Mouse (Mus musculus): Measurements from ENCODE around the gene Glipr2. TPM values are rescaled to one million over a fixed set of nuclear protein-coding genes. Genes with fewer than 3 reads are reported as not detected.

Glipr2 gene
- total RNA-seq (2023; ENCODE audit: inconsistent age) = 9.5 to 12.4 TPM (median 10.6 TPM) in 4 replicates

GRCm38 (mm10) chr4:43957292-43957845, at the start of gene Glipr2:
Glipr2 (plus strand) TSS chr4:43957401.

GRCm38 (mm10) chr4:43983181-43983580, 26.0 kb downstream of the Glipr2 start, which contains the start of gene Ccin:
Ccin (plus strand) TSS chr4:43983483.

DNA sequence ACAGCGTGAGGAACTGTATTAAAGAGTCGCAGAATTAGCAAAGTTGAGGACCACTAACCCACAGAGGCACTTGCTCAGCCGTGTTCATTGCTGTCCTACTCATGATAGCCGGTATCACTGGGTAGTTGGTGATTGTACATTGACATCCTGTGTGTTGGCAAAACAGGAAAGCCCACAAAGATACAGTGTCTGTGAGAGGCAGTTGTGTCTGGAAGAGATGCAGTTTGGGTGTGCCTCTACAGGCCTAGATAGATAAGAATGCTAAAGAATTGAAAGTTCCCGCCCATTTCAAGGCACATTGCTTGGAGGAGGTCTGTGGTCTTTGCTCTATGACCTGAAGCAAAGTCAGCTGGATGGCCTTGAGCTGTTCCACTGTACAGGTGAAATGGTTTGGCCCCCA, 46.9 kb downstream of the Glipr2 start, which contains the start of gene Clta:
Gene Clta, plus strand, starts transcription at position 327 of the 400 bp plus-strand sequence.

Other genes starting within 250 kb of the Glipr2 start
- gene Olfr71, start 247.1 kb upstream of the Glipr2 start, total RNA-seq (2023; ENCODE audit: inconsistent age) = not detected in 4 replicates
- not detected in 4 replicates for gene Hrct1, start 230.2 kb upstream of the Glipr2 start, total RNA-seq (2023; ENCODE audit: inconsistent age)
- not detected in 4 replicates for gene Spaar, start 227.4 kb upstream of the Glipr2 start, total RNA-seq (2023; ENCODE audit: inconsistent age)
- not detected in 4 replicates for gene Olfr159, start 186.4 kb upstream of the Glipr2 start, total RNA-seq (2023; ENCODE audit: inconsistent age)
- not detected in 4 replicates for gene Olfr156, start 133.5 kb upstream of the Glipr2 start, total RNA-seq (2023; ENCODE audit: inconsistent age)
- gene Olfr157, start 117.2 kb upstream of the Glipr2 start, total RNA-seq (2023; ENCODE audit: inconsistent age) = not detected in 4 replicates
- gene Olfr155, start 105.8 kb upstream of the Glipr2 start, total RNA-seq (2023; ENCODE audit: inconsistent age) = not detected in 4 replicates
- gene Reck, start 81.9 kb upstream of the Glipr2 start, total RNA-seq (2023; ENCODE audit: inconsistent age) = 0.45 to 0.64 TPM (median 0.60 TPM) in 4 replicates
- 0.51 to 0.69 TPM (median 0.51 TPM) in 3 of 4 replicates, not detected in the other for gene Ccin, start 26.1 kb downstream of the Glipr2 start, total RNA-seq (2023; ENCODE audit: inconsistent age)
- 202 to 218 TPM (median 215 TPM) in 4 replicates for gene Clta, start 47.1 kb downstream of the Glipr2 start, total RNA-seq (2023; ENCODE audit: inconsistent age)
- gene Gne, start 126.8 kb downstream of the Glipr2 start, total RNA-seq (2023; ENCODE audit: inconsistent age) = 45.2 to 61.7 TPM (median 54.2 TPM) in 4 replicates